Mouse (Mus musculus) embryonic facial prominence, embryonic 15.5 days (tissue): Measurements from ENCODE around the gene Bcl2l15. TPM values are rescaled to one million over a fixed set of nuclear protein-coding genes. Genes with fewer than 3 reads are reported as not detected.
"Not testable (repeated sequence)": the region's sequence is repeated elsewhere in the genome, so short reads cannot be mapped to it uniquely, and the experiment has no call there.

Source experiments
- ATAC-seq: fragments of 200-750 bp; cut with Nextera tagmentation; 2 replicates; pipeline ENCODE4 v1.8.0; 2017; ENCODE audit warnings: low read depth, moderate TSS enrichment; ENCODE audit not compliant: insufficient number of reproducible peaks, low FRiP score, low TSS enrichment
- H3K27ac ChIP-seq: fragments of 300-500 bp; sonication (generic); replicated peaks from 2 replicates; pipeline ENCODE4 v1.5.1; 2015; ENCODE audit warnings: mild to moderate bottlenecking, inconsistent platforms
- H3K27me3 ChIP-seq: fragments of 300-500 bp; sonication (generic); 2 replicates; pipeline ENCODE4 v1.6.1; 2015; ENCODE audit warnings: inconsistent platforms
- H3K36me3 ChIP-seq: fragments of 300-500 bp; sonication (generic); 2 replicates; pipeline ENCODE4 v1.6.1; 2015; ENCODE audit warnings: mild to moderate bottlenecking, inconsistent platforms
- H3K4me1 ChIP-seq: fragments of 300-500 bp; sonication (generic); 2 replicates; pipeline ENCODE4 v1.6.1; 2015; ENCODE audit warnings: inconsistent platforms
- H3K4me2 ChIP-seq: fragments of 300-500 bp; sonication (generic); replicated peaks from 2 replicates; pipeline ENCODE4 v1.6.1; 2015; ENCODE audit warnings: mild to moderate bottlenecking, inconsistent platforms
- H3K4me3 ChIP-seq: fragments of 300-500 bp; sonication (generic); replicated peaks from 2 replicates; pipeline ENCODE4 v1.5.1; 2015; ENCODE audit warnings: mild to moderate bottlenecking, inconsistent platforms
- H3K9ac ChIP-seq: fragments of 300-500 bp; sonication (generic); 2 replicates; pipeline ENCODE4 v1.6.1; 2015; ENCODE audit warnings: inconsistent platforms
- H3K9me3 ChIP-seq: fragments of 300-500 bp; sonication (generic); replicated peaks from 2 replicates; pipeline ENCODE4 v1.6.1; 2016; ENCODE audit warnings: inconsistent platforms
- WGBS: fragments of 180-500 bp; shearing (Covaris S2); methylation state at CpG from one replicate; pipeline ENCODE4 v1.1.7; 2015; 5-methylcytosine and 5-hydroxymethylcytosine counted together
- polyA plus RNA-seq: library from polyadenylated mRNA; unstranded; fragments of >200 nt; fragmentation: Nextera tagmentation; extraction: Ambion mirVana; gene quantifications from 2 replicates; pipeline ENCODE4 v1.2.1, GENCODE M21; 2015

The Bcl2l15 gene
- polyA plus RNA-seq, 1 experiment from 2014 or later, result not detected

DNA sequence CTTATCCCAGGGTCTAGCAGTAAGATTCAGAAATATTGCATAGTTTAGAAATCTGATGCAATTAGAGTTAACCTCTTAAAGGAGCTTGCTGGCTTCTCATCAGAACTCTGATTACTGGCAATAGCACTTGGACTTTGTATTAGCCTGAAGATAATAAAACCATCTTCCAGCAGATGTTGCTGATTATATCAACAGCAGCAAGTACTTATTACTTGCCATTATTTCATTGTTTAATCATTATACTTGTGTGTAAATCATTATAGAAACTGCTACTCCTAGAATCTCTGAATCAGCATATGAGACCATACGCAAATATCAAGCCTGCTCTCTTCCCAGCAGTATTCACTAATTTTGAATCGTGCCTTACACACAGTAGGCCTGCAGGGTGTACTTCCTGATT lies 1.6 kb downstream of the Bcl2l15 start:
- no peak overlapping the region for H3K4me2 ChIP-seq
- WGBS, result 80% methylated on average over 2 of the region's 2 CpGs
- H3K4me3 ChIP-seq, result no peak overlapping the region
- no peak overlapping the region for H3K27ac ChIP-seq
- H3K9me3 ChIP-seq, result no peaks in the 10 kb centered on the region
- no peaks in the 10 kb centered on the region for H3K27me3 ChIP-seq
- ATAC-seq, result no peak
- no peaks in the 10 kb centered on the region for H3K36me3 ChIP-seq
- no peak overlapping the region for H3K9ac ChIP-seq
- H3K4me1 ChIP-seq, result no peaks in the 10 kb centered on the region

DNA sequence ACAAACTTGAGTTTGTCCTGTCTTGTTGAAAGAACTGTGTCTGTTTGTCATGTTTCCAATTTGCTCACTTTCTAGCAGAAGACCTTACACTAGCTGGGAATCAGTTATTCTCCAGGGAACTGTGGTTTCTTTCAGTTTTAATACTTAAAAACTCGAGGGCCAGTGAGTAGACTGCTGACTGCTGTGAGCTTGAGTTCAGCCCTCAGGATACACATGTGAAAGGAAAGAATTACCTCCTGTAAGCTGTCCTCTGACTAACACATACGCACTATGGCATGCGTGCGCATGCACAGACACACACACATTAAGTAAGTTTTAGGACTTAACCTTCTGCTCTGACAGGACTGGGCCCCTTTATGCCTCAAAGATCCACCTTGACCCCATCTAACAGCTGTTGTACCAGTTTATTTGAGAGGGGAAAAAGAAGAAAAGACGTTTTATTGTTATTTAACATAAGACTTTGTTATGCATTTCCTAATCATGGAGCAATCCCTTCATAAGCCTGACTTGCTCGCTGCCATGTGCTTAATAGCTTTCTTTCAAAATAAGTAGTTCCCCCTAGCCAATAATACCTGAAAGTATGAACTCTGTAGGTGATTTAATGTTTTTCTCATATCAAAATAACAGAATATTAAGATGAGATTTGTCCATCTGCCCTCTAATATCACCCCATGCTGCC lies 3.0 kb downstream of the Bcl2l15 start:
- Histone ChIP-seq H3K4me2 (no peak overlapping the region), H3K27ac (no peak overlapping the region), H3K9me3 (no peaks in the 10 kb centered on the region), H3K27me3 (no peaks in the 10 kb centered on the region), H3K4me1 (no peaks in the 10 kb centered on the region), H3K4me3 (no peak overlapping the region), H3K9ac (no peak overlapping the region), H3K36me3 (no peaks in the 10 kb centered on the region)
- WGBS, result 43% methylated on average over 6 of the region's 6 CpGs
- no peak for ATAC-seq

- H3K9me3 ChIP-seq, result no peaks in the 10 kb centered on the region
- H3K9ac ChIP-seq, result no peak overlapping the region
- no peak overlapping the region for H3K4me3 ChIP-seq
- WGBS, result 72% methylated on average over 10 of the region's 10 CpGs
- H3K27ac ChIP-seq, result no peak overlapping the region
- ATAC-seq, result no peak
- H3K4me1 ChIP-seq, result no peaks in the 10 kb centered on the region
- H3K36me3 ChIP-seq, result no peaks in the 10 kb centered on the region
- H3K4me2 ChIP-seq, result no peak overlapping the region
- no peaks in the 10 kb centered on the region for H3K27me3 ChIP-seq
Measured at GRCm38 (mm10) chr3:103835951-103836310, 3.5 kb downstream of the Bcl2l15 start.

DNA sequence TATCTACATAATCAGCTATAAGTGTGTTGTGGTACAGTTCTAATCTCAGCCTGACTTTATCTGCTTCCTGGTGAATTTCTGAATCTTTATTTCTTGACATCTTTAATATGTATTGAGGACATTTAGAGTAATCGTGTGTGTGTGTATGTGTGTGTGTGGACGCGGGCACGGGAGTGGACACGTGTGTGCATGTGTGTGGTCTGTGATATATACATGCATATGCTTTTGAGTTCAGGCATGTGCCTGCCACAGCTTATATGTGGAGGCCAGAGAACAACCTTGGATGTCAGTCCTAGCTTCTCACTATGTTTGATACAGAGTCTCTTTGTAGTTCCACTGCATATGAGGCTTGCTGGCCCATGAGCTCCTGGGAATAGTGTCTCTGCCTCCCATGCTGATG lies 4.1 kb downstream of the Bcl2l15 start:
- WGBS, result 87% methylated on average over 5 of the region's 5 CpGs
- Histone ChIP-seq H3K4me3 (no peak overlapping the region), H3K36me3 (no peaks in the 10 kb centered on the region), H3K9ac (no peak overlapping the region), H3K4me2 (no peak overlapping the region), H3K4me1 (no peaks in the 10 kb centered on the region), H3K27me3 (no peaks in the 10 kb centered on the region), H3K27ac (no peak overlapping the region), H3K9me3 (no peaks in the 10 kb centered on the region)
- no peak for ATAC-seq

DNA sequence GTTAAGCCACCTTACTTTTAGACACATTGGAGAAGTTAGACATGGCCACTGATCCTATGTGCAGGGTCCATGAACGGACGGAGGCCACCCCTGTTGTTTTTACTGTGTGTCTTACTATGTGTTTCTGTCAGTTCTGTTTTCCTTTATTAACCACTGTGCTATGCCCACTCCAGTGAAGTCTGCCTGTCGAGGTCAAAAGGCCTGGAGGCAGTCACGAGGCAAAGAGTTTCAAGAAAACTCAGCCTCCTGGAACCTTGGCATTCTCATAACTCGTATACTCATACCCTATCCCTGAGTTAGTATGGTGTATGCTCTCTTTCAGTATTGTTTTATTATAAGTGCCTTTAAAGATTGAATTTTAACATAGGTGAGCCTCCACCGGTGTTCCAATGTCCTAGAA lies 7.3 kb downstream of the Bcl2l15 start:
- H3K9ac ChIP-seq, result no peak overlapping the region
- H3K4me3 ChIP-seq, result no peak overlapping the region
- H3K36me3 ChIP-seq, result no peaks in the 10 kb centered on the region
- ATAC-seq, result no peak
- 88% methylated on average over 6 of the region's 6 CpGs for WGBS
- no peaks in the 10 kb centered on the region for H3K27me3 ChIP-seq
- H3K27ac ChIP-seq, result no peak overlapping the region
- H3K4me1 ChIP-seq, result no peaks in the 10 kb centered on the region
- H3K9me3 ChIP-seq, result no peaks in the 10 kb centered on the region
- H3K4me2 ChIP-seq, result no peak overlapping the region

DNA sequence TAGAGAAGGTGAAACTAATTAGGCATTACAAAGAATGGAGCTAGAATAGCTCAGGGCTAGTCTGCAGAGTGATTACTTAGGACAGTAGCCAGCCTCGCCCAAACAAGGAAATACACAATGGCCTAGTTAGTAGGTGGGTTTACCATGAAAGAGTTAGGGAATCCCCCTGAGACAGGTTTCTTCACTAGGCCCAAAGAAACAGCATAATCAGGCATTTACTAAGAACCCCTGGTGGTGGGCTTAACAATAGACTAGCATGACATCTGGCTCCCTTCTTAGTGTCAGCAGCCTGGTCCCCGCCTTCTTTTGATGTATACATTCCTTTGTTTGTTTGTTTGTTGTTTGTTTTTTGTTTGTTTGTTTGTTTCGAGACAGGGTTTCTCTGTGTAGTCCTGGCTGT lies 7.8 kb downstream of the Bcl2l15 start:
- H3K36me3 ChIP-seq, H3K9me3 ChIP-seq, H3K27ac ChIP-seq, H3K27me3 ChIP-seq, H3K4me3 ChIP-seq, H3K4me1 ChIP-seq, H3K4me2 ChIP-seq, H3K9ac ChIP-seq, ATAC-seq: not testable (repeated sequence)
- 84% methylated on average over 3 of the region's 3 CpGs for WGBS

GRCm38 (mm10) chr3:103840946-103841345 lies 8.5 kb downstream of the Bcl2l15 start:
- H3K4me1 ChIP-seq, H3K4me2 ChIP-seq, H3K36me3 ChIP-seq, H3K27me3 ChIP-seq, ATAC-seq, H3K9ac ChIP-seq, H3K4me3 ChIP-seq, H3K9me3 ChIP-seq, H3K27ac ChIP-seq: not testable (repeated sequence)
- 92% methylated on average over 7 of the region's 7 CpGs for WGBS

GRCm38 (mm10) chr3:103850644-103851363 lies 18.4 kb downstream of the Bcl2l15 start:
- no peaks in the 10 kb centered on the region for H3K9me3 ChIP-seq
- H3K27ac ChIP-seq, result no peak overlapping the region
- no peak overlapping the region for H3K4me2 ChIP-seq
- no peaks in the 10 kb centered on the region for H3K36me3 ChIP-seq
- H3K9ac ChIP-seq, result no peak overlapping the region
- no peak for ATAC-seq
- H3K27me3 ChIP-seq, result no peaks in the 10 kb centered on the region
- H3K4me3 ChIP-seq, result no peak overlapping the region
- 63% methylated on average over 9 of the region's 9 CpGs for WGBS
- no peaks in the 10 kb centered on the region for H3K4me1 ChIP-seq

DNA sequence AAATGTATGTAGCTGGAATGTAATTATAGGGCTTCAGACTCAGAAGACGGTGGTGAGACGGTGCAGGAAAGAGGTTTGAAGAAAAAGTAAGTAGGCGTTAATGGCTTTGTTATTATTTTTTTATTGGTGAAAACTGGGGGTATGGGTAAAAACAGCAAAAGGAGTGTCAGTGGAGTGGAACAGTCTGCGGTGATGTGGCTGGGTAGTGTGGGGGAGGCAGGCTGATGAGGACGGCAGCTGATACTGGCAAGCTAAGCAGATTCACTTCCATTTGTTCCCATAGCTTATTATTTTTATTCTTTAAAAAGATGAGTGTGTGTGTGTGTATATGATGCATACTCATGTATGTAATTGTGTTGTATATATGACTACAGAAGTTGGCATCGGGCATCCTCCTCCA lies 19.1 kb downstream of the Bcl2l15 start:
- H3K4me3 ChIP-seq, result no peak overlapping the region
- no peak for ATAC-seq
- H3K4me2 ChIP-seq, result no peak overlapping the region
- WGBS, result 88% methylated on average over 6 of the region's 6 CpGs
- H3K27ac ChIP-seq, result no peak overlapping the region
- no peaks in the 10 kb centered on the region for H3K4me1 ChIP-seq
- no peak overlapping the region for H3K9ac ChIP-seq
- H3K27me3 ChIP-seq, result no peaks in the 10 kb centered on the region
- no peaks in the 10 kb centered on the region for H3K9me3 ChIP-seq
- H3K36me3 ChIP-seq, result no peaks in the 10 kb centered on the region

- Histone ChIP-seq H3K27ac (no peak overlapping the region), H3K9ac (no peak overlapping the region), H3K27me3 (no peaks in the 10 kb centered on the region), H3K9me3 (no peaks in the 10 kb centered on the region), H3K4me3 (no peak overlapping the region), H3K36me3 (no peaks in the 10 kb centered on the region), H3K4me2 (no peak overlapping the region), H3K4me1 (no peaks in the 10 kb centered on the region)
- no peak for ATAC-seq
- 85% methylated on average over 8 of the region's 8 CpGs for WGBS
Measured at GRCm38 (mm10) chr3:103851882-103852281, 19.5 kb downstream of the Bcl2l15 start.

GRCm38 (mm10) chr3:103852565-103853299 lies 20.3 kb downstream of the Bcl2l15 start:
- Histone ChIP-seq H3K36me3 (no peaks in the 10 kb centered on the region), H3K4me3 (no peak overlapping the region), H3K27me3 (no peaks in the 10 kb centered on the region), H3K9me3 (no peaks in the 10 kb centered on the region), H3K9ac (no peak overlapping the region), H3K4me2 (no peak overlapping the region), H3K4me1 (no peaks in the 10 kb centered on the region), H3K27ac (no peak overlapping the region)
- ATAC-seq, result no peak
- WGBS, result 50% methylated on average over 3 of the region's 3 CpGs
